Mouse (Mus musculus) fibroblast of lung, adult 2 months (primary cell): ENCODE results near the gene H2afj.
A peak's percentile ranks its signal among the peaks of the same experiment; 100 is the strongest.

ENCODE experiments used
- DNase-seq: peaks from one replicate; pipeline ENCODE4 v3.0.0-alpha.2; 2011; ENCODE audit warnings: low read depth

Gene H2afj

DNA sequence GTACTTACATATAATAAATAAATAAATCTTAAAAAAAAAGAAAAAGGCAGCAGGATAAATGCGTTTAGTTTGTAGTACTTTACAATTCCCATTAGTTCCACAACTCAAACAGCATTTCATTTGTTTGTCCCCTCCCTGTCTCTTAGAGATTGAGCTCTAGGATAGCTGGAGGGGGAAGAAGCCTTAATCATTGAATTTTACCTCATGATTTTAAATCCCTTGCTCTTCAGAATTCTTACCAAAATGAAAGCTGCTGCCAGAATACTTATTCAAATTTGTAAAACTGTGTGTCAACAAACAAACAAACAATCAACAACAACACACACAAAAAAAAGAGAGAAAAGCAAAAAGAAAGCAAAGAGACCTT is 2.7 kb upstream of the H2afj start:
- no peak for DNase-seq

DNA sequence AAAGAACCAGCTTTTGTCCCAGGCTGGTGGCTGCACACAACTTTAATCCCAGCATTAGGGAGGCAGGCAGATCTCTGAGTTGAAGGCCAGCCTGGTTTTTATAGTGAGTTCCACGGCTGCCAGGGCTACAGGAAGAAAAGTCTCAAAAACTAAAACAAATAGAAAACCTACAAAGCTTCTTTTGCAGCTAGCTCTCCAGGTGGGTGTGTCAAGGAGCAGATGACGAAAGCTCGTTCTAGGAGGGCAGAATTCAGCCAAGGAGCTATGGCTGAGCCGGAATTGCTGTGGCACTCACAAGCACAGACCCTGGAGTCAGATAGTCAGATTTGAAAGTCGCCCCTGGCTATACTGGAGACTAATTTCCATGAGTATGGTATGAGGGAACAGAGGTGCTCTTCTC is 1.2 kb upstream of the H2afj start:
- no peak for DNase-seq

DNA sequence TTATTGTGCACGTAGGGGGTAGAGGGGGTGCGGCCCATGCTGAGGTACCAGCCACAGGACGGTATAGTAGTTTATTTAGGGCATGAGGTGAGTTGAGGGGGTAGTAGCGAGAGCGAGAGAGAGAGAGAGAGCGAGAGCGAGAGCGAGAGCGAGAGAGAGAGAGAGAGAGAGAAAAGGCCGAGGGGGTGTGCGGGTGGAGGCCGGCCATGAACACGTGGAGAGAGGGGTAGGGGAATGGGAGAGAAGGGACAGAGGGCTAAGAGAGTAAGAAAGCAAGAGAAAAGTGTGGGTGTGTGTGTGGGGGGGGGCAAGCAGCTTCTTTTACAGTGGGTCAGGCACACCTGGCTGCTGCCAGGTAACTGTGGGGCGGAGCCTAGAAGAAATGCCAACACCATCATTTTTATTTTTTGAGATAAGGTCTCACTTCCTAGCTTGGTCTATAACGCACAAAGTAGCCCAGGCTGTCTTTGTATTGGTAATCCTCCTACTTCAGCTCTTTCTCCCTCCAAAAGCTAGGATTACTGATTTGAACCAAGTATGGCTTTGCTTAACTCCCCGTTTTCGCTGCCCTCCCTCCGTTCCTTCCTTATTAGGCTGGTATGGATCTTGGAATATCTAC is 540 bp upstream of the H2afj start:
- no peak for DNase-seq

DNA sequence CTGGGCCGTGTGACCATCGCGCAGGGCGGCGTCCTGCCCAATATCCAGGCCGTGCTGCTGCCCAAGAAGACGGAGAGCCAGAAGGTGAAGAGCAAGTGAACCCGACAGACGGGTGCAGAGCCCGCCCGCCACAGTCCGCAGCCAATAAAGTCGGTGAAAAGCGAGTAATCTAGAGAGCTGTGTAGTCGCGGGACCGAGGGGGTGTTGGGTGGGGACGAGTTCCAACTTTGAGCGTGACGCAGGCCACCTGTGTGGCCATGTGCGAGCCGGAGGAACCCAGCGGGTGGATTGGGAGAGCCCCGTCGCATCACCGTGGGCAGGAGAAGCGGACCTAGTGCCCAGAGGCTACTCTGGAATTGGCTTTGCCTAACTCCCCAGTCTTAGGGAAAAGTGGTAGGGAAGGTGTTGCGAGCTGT is 595 bp downstream of the H2afj start:
- DNase-seq = no peak

DNA sequence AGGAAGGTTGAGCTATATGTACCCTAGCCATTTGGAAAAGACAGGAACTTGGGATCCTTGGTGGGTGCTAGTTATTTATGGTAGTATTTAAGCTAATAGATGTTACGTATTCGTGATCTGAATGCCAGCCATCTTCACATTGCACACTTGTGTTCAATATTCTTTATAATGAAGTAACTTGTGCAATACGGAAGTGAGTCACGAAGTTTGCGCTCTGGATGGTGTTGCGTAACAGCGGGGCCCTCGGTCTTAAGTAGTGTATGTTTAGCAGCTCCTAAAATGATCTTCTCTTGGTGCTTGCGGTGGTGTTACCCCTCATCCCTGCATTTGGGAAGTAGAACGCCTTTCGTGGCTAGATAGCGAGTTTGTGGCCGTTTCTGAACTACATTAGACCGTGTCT is 1.0 kb downstream of the H2afj start:
- DNase-seq = peak; percentile 58

DNA sequence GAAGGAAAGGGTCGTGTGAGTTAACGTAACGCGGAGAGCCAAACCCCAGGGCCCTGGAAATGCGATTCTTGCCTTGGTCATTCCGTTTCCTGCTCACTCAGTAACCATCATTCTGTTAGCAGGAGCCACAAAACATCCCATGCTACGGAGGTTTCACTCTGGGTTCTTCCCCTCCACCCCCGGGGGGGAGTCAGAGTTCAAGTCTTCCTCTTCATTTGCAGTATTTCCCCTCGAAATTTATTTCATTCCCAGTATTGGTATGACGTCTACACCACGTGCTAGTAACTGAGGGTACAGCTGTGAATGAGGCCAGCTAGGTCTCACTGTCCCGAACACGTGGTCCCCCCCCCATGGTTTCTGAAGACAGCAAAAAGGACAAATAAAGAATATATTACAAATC is 1.6 kb downstream of the H2afj start:
- no peak for DNase-seq

DNA sequence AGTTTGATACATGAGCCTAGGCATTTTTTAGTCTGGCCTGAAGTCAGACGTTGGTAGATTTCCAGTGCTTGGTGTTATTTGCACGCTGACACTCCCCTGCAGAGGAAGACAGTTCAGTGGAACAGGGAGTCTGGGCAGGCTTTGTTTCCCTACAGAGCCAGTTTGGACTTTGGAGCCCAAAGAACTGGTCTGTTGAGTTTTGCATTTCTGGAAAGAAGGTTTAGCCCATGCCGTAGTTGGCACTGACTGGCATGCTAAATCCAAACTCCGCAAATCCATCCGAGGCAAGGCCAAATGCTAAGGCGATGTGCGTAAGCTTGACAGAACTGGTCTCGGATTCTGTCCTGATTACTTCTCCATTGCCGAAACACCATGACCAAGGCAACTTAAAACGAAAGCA is 3.2 kb downstream of the H2afj start:
- no peak for DNase-seq

DNA sequence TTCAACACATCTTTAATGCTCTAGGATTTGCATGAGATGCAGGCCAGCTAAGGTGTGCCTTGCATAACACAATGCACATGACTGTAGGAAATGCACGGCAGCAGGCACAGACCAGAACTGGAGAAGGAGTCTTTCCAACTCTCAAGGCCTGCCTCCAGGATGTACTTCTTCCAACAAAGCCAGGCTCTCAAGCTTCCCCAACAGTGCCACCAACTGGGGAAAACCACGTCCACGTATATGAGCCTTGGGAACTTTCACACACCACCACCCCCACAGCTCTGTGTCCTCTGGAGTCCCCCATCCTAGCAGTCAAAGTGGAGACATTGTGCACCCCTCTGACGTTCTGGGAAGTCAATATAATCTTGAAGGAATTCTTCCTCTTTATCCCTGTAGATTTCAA is 5.1 kb downstream of the H2afj start:
- DNase-seq = peak; percentile 29

DNA sequence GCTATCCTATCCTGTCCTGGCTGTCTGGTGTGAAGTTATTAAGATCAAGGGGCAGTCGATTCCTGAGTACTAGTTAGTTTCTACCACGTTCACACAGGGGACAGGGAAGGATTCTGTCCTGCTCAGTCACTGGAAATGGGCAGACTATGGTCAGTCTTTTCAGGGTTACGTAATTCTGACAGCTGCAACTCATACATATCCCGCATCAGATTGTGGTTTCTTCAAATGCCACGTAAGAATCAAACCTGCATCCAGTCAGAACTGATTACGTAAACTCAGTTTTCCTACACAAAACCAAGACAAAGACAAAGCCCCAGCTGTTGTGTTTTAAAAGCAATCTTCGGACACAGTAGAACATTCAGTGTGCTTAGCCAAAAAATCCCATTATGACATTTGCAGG is 7.3 kb downstream of the H2afj start:
- DNase-seq = no peak

DNA sequence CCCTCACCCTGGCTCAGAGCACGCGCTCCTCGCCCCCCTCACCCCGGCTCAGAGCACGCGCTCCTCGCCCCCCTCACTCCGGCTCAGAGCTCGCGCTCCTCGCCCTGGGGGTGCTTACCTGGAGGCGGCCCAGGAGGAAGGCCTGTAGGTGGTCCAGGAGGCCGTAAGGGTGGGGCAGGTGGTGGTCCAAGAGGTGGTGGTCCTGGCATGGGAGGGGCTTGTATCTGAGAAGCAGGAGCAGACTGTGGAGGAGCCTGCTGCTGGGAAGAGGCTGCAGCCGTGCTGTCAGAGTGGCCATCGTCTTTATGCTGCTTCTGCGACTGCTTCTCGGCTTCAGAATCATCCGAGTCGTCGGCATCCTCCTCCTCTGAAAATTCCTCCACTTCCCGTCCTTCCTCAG is 8.8 kb downstream of the H2afj start:
- no peak for DNase-seq

DNA sequence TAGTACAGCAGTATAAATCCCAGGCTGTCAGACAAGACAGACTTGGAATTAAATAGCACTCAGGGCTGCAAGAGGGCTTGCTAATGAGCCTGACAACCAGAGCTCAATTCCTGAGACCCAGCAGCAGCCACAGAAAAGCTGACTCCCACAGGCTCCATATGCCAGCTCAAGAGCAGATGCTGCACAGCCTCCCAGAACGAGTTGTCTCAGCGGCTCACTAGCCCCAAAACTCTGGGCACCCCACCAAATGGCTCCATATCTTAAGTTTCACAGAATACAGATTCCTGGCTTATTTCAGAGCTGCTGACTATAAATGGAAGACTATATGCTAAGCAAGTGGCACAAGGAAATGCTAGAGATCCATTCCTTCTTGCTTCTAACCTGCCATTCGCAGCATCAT is 9.5 kb downstream of the H2afj start:
- DNase-seq = no peak

DNA sequence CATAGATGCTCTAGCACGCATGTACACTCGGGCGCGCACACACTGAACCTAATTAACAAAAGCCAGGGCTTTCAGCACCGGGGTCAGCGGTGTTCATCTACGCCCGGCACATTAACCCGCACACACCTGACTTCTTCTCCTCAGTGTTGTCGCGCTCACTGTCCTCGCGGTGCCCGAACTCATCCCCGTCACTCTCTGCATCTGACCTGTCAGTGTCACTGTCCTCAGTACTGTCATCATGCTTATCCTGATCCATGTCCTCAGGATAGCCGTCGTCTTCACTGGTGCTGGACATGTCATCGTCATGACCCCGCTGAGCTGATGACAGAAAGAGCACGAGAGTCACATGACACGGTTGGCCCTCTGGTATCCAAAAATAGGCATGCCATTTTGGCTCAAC is 12.3 kb downstream of the H2afj start:
- no peak for DNase-seq

DNA sequence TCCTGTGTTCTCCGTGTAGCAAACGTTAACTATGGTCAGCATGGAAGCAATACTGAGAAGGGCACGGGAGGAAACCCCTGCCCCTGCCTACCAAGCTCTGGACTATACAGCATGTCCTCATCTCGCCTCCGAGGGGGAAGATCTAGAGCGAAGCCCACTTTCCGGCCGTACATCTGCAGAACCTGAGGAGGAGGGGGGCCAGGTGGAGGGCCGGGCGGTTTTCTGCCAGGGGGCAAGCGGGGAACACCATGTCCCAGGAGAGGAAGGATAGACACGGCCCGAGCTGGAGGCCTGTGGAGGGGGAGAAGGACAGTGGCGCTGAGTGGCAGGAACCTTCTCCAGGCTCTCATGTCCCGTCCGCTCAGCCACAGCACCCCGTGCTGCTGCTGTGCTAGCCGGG is 13.0 kb downstream of the H2afj start:
- no peak for DNase-seq

DNA sequence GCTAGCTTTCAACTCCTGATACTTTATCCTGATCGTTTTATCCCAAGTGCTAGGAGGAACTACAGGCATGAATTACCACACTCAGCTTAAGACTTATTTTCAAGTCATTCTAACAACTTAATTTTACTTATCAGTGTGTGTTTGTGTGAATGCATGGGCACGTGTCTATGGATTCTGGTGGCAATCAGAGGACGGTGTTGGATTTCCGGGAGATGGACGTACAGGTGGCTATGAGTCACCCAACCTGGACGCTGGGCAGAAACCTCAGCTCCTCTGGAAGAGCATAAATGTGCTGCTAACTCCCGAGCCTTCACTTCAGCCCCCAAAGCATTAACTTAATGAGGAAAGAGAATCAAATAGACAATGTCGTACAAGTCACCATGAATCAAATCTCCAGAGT is 16.9 kb downstream of the H2afj start:
- no peak for DNase-seq

DNA sequence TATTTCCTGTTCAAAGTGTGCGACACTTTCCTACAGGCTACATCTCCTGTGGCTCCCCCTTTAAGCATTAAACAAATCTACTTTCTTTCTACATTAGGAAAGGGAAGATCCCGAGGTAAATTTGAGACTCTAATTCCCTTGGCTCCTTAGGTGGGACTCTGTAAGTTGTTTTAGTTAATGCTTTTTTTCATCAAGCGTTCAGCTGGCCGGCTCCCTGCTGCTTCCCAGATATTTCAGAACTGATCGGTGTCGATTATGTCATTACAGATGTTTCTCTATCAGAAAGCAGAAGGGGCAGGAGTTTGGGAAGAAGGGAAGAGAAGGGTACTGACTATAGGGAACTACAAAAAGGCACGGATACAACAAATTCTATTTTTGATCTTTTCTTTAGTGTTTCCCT is 19.1 kb downstream of the H2afj start:
- DNase-seq = no peak

DNA sequence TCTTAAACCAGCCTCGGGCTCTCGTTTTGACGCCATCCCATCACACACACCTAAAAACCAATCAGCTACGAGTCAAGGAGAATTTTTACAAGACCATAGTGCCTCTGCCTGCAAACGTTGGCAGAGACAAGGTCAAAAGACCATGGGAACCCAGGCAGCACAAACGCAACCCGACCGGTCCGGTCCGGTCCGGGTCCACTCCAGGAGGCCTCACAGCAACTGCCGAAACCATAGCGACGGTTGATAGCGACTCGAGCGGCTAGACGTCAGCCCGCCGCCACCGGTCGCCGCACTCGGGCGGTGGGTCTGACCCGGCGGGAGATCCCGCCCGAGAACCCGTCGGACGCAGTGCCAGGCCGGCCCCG is 19.5 kb downstream of the H2afj start, which contains the start of gene BC049715:
BC049715 (plus strand) TSS at position 111 of the 365 bp plus-strand sequence.
- DNase-seq = no peak

DNA sequence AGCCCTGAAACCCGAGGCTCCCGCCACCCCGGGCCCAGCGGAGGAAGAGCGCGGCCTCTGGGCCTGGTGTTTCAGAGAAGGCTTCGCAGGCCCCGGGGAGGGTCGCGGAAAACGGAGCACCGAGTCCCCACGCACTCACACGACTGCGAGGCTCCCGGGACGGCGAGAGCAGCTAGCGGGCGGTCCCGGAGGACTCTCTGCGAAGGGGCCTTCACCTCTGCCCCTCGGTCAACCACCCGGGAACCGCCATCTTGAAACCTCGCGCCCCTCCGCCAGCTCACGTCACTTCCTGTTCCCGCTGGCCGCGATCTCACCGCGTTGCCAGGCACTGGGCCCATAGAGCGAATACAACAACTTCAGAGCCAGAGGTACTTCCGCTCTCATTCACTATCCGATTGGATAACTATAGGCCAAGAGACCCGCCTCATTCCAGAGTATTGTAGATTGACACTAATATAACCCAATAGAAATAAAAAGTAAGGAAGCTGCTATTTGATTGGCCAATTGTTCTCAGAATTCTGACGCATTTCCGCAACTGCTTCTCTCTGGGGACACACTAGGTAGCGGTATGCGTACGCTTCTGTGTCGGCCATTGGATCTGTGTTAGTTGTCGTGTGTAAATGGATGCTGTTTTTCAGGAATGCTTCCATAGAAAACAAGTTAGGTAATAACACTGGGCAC is 20.0 kb downstream of the H2afj start, which contains the start of gene Wbp11:
Wbp11 (minus strand) TSS at position 353 of the 681 bp plus-strand sequence.
- DNase-seq = peak; percentile 97

DNA sequence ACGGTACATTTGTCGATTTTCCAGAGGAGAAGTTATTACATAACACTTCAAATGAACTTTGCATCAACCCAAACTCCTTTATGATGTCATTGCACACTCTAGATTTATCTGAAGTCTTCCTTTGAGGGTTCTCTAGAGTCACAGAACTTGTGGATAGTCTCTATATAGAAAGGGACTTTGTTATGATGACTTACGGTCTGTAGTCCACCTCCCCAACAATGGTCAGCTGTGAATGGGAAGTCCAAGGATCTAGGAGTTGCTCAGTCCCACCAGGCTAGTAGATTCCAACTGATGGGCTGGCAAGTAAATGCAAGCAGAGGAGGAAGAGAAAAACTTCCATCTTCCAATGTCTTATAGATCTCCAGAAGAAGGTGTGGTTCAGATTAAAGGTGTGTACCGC is 20.6 kb downstream of the H2afj start:
- no peak for DNase-seq

DNA sequence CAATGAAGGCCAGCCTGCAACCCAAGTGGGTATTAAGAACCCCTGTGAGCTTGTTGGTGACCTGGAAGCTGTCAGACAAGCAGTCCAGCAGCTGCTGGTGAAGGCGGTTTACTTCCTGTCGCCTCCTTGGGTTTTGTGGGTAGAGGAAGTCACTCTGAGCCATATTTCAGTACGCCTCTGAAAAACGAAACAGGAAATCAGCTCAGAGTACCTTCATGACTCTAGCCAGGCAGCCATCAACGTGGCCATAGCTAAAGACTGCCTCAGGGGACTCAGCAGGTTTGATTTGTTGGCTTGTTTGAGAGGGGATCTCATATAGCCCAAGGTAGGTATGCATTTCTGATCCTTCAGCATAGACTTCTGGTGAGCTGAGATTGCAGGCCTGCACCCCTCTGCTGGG is 23.7 kb downstream of the H2afj start:
- no peak for DNase-seq

DNA sequence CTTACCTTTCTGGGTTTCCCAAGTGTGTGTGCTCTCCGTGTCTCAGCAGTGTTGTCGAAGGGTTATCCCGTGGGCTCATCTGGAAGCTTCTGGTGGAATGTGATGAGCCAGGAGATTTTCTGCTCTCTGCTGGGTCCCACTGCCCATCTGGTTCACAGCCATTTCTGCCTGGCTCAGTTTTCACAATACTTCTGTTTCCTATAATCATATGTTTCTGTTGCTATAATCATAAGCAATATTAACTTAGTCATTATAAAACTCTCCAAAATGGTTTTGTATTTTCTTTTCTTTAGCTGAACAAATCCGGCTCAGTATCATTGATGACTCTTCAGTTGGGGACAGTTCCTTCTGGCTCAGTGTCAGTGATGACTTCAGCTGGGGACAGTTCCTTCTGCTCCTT is 27.3 kb downstream of the H2afj start, which contains the start of gene Smco3:
Smco3 (minus strand) TSS at position 101 of the 400 bp plus-strand sequence.
- no peak for DNase-seq

DNA sequence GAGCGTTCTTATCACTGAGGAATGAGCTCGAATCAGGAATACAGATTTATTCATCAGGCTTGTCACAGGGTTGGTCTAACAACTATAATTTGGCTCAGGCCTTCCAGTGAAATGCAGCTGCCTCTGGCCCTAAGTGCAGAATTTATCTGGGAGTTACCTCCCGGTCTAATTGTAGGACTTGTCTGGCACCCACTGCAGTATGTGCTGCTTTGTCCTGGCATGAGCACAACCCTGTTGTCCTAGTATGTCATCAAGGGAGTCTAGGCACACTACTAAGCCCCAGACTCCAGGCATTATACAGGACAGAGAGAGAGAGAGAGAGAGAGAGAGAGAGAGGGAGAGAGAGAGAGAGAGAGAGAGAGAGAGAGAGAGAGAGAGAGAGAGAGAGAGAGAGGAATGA is 29.3 kb downstream of the H2afj start:
- DNase-seq = no peak

DNA sequence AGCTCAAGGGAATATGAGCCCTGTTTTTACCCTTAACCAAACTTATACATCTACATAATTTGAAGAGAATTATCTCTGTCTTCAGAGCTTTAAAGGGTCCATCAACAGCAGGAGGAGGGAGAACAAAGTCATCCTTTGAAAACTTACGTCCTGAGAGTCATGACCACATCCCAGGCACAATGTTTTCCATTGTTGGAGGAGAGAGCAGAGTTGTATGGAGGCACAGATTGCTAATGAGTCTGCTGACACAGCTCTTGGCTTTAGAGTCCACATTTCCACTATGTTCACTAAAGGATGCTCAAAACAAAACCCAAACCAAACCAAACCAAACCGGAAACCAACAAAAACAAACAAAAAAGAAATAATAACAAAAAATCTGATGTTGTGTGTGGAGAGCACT is 36.9 kb downstream of the H2afj start:
- DNase-seq = no peak

DNA sequence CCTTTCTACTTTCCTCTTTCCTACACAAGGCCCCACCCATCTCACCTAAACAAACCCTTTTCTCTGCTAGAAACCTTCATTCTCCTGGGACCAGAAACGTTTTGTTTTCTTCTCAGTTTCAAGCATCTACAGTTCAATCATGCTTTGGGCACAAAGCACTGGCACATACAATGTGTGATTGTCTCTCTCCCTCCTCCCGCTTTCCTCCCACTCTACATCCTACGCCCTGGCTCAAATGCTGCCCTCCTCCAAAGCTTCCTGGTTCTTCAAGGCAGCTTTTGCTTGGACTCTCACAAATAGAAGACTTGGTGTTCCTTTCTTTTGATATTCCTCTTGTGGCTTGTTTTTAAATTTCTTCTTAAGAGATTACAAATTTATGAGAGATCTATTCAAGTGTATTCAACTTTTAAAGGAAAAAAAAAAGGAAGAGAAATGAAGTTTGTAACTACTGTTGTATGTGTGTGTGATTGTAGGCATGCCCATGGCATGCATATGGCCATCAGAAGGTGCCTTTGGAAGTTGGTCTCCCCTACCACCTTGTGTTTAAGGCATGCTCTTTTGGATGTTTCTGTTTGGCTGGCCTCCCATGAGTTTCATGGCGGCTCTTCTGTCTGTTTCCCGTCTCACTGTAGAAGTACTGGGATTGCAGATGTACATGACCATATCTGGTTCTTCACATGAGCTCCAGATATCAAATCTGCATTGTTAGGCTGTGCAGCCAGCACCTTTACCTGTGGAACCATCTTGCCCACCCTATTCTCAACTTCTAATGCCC is 37.8 kb downstream of the H2afj start:
- no peak for DNase-seq
